Mouse (Mus musculus) forebrain, embryonic 15.5 days (tissue): Measurements from ENCODE around the gene Rnf121. TPM values are rescaled to one million over a fixed set of nuclear protein-coding genes. Genes with fewer than 3 reads are reported as not detected.
A peak's percentile ranks its signal among the peaks of the same experiment; 100 is the strongest.

ENCODE experiments used
- ATAC-seq: fragments of 200-750 bp; cut with Nextera tagmentation; replicated peaks from 2 replicates; pipeline ENCODE4 v1.8.0; 2017; ENCODE audit warnings: mild to moderate bottlenecking, moderate TSS enrichment, moderate library complexity
- H3K27ac ChIP-seq: fragments of 300-500 bp; sonication (generic); replicated peaks from 2 replicates; pipeline ENCODE4 v1.5.1; 2015; ENCODE audit warnings: mild to moderate bottlenecking, inconsistent platforms
- H3K27me3 ChIP-seq: fragments of 300-500 bp; sonication (generic); 2 replicates; pipeline ENCODE4 v1.6.1; 2015; ENCODE audit warnings: inconsistent platforms
- H3K36me3 ChIP-seq: fragments of 300-500 bp; sonication (generic); 2 replicates; pipeline ENCODE4 v1.6.1; 2015; ENCODE audit warnings: mild to moderate bottlenecking, inconsistent platforms
- H3K4me1 ChIP-seq: fragments of 300-500 bp; sonication (generic); 2 replicates; pipeline ENCODE4 v1.6.1; 2015; ENCODE audit warnings: inconsistent platforms
- H3K4me2 ChIP-seq: fragments of 300-500 bp; sonication (generic); replicated peaks from 2 replicates; pipeline ENCODE4 v1.6.1; 2015; ENCODE audit warnings: mild to moderate bottlenecking, inconsistent platforms
- H3K4me3 ChIP-seq: fragments of 300-500 bp; sonication (generic); 2 replicates; pipeline ENCODE4 v1.5.1; 2015; ENCODE audit warnings: mild to moderate bottlenecking, inconsistent platforms
- H3K9ac ChIP-seq: fragments of 300-500 bp; sonication (generic); replicated peaks from 2 replicates; pipeline ENCODE4 v1.6.1; 2015; ENCODE audit warnings: mild to moderate bottlenecking, inconsistent platforms
- H3K9me3 ChIP-seq: fragments of 300-500 bp; sonication (generic); 2 replicates; pipeline ENCODE4 v1.6.1; 2016; ENCODE audit warnings: inconsistent platforms
- WGBS: fragments of 180-500 bp; shearing (Covaris S2); methylation state at CpG from one replicate; pipeline ENCODE4 v1.1.7; 2015; ENCODE audit warnings: mixed read lengths; 5-methylcytosine and 5-hydroxymethylcytosine counted together
- polyA plus RNA-seq: library from polyadenylated mRNA; unstranded; fragments of >200 nt; fragmentation: Nextera tagmentation; extraction: Ambion mirVana; gene quantifications from 2 replicates; pipeline ENCODE4 v1.2.1, GENCODE M21; 2015

The Rnf121 gene
- polyA plus RNA-seq = 32.1 and 33.0 TPM in 2 replicates

- H3K9ac ChIP-seq = peak within 1 kb of the TSS; percentile 78
- H3K27ac ChIP-seq = peak within 1 kb of the TSS; percentile 91
- peak within 1 kb of the TSS; percentile 55 for H3K4me2 ChIP-seq
- H3K4me3 ChIP-seq = peak within 1 kb of the TSS; percentile 67
- H3K9me3 ChIP-seq = no peaks in the 10 kb centered on the region
- H3K36me3 ChIP-seq = 0 out of 2 replicates have a peak, but pooled peaks cover 3% of the 10 kb centered on the region
- peaks cover 40% of the 10 kb centered on the region for H3K4me1 ChIP-seq
- ATAC-seq = peak; percentile 100
- WGBS = under 1% methylated on average over 56 of the region's 56 CpGs
- no peaks in the 10 kb centered on the region for H3K27me3 ChIP-seq
Observed at GRCm38 (mm10) chr7:102065046-102065891, at the start of gene Rnf121, which contains the start of the genes Xndc1 and Xntrpc. Gene Rnf121 (minus strand): TSS chr7:102065469. Gene Xndc1 (plus strand): TSS chr7:102065511. Gene Xntrpc (plus strand): TSS chr7:102065713.

GRCm38 (mm10) chr7:102113151-102113729 lies 48.0 kb upstream of the Rnf121 start:
- Histone ChIP-seq H3K27me3 (no peaks in the 10 kb centered on the region), H3K4me1 (no peaks in the 10 kb centered on the region), H3K9me3 (no peaks in the 10 kb centered on the region), H3K36me3 (peaks cover 4% of the 10 kb centered on the region), H3K9ac (no peak overlapping the region), H3K4me3 (no peak overlapping the region), H3K4me2 (no peak overlapping the region), H3K27ac (no peak overlapping the region)
- WGBS = 87% methylated on average over 45 of the region's 45 CpGs
- no peak for ATAC-seq

DNA sequence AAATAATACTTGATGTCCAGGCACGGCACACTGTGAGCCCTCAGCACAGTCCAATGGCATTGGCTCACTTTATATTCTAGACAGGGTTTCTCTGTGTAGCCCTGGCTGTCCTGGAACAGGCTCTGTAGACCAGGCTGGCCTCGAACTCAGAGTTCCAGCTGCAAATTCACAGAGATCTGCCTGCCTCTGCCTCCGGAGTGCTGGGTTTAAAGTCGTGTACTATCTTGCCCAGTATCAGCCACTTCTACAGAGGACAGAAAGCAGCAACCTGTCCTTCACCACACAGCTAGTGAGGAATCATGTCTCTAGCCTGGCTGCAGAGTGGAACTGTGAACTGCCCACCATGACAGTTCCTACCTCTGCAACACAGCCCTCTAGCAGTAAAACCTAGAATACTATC lies 44.5 kb upstream of the Rnf121 start:
- H3K4me2 ChIP-seq = no peak overlapping the region
- ATAC-seq = no peak
- H3K4me1 ChIP-seq = peaks cover 8% of the 10 kb centered on the region; the same call in 1 of the 2 replicates
- H3K9me3 ChIP-seq = no peaks in the 10 kb centered on the region
- WGBS = 87% methylated on average over 4 of the region's 4 CpGs
- H3K9ac ChIP-seq = no peak overlapping the region
- no peak overlapping the region for H3K27ac ChIP-seq
- no peaks in the 10 kb centered on the region for H3K27me3 ChIP-seq
- no peaks in the 10 kb centered on the region for H3K36me3 ChIP-seq
- H3K4me3 ChIP-seq = no peak overlapping the region

DNA sequence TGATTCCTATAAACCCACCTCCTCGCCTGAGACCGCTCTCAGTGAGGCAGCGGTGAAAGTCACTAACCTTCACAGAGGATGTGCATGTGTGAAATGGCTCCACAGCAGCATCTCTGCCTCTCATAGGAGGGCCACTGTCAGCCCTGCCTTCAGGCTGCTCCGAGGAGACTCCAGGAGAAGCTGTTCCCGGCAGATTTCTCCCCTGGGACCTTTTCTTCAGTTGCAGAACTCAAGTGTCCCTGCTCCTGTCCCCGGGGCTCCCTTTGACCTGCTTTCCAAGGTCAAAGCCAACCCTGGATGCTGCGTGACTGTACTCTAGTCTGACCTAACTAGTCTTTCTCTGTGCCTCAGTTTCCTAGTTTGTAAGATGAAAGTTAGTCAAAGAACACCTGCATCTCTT lies 43.9 kb upstream of the Rnf121 start, which contains the start of gene Art5:
Gene Art5, minus strand, starts transcription at position 319 of the 400 bp plus-strand sequence.
- H3K4me3 ChIP-seq = no peak within 1 kb of the TSS
- no peak within 1 kb of the TSS for H3K9ac ChIP-seq
- H3K27me3 ChIP-seq = no peaks in the 10 kb centered on the region
- WGBS = 86% methylated on average over 7 of the region's 7 CpGs
- no peaks in the 10 kb centered on the region for H3K36me3 ChIP-seq
- H3K4me2 ChIP-seq = no peak within 1 kb of the TSS
- no peak for ATAC-seq
- no peak within 1 kb of the TSS for H3K27ac ChIP-seq
- H3K9me3 ChIP-seq = no peaks in the 10 kb centered on the region
- H3K4me1 ChIP-seq = peaks cover 8% of the 10 kb centered on the region; the same call in 1 of the 2 replicates

GRCm38 (mm10) chr7:102108206-102108605 lies 42.9 kb upstream of the Rnf121 start:
- no peak for ATAC-seq
- H3K9ac ChIP-seq = no peak overlapping the region
- 78% methylated on average over 1 of the region's 1 CpGs for WGBS

GRCm38 (mm10) chr7:102106700-102107141 lies 41.5 kb upstream of the Rnf121 start:
- 24% methylated on average over 23 of the region's 23 CpGs for WGBS
- Histone ChIP-seq H3K27me3 (no peaks in the 10 kb centered on the region), H3K36me3 (no peaks in the 10 kb centered on the region), H3K9me3 (no peaks in the 10 kb centered on the region), H3K4me1 (peaks cover 8% of the 10 kb centered on the region; the same call in 1 of the 2 replicates), H3K27ac (no peak overlapping the region), H3K4me3 (peak overlapping the region; percentile 21), H3K4me2 (peak overlapping the region; percentile 42), H3K9ac (no peak overlapping the region)
- no peak for ATAC-seq

More at GRCm38 (mm10) chr7:102108206-102108605, 42.9 kb upstream of the Rnf121 start:
- Histone ChIP-seq H3K27ac (no peak overlapping the region), H3K4me1 (peaks cover 8% of the 10 kb centered on the region; the same call in 1 of the 2 replicates), H3K27me3 (no peaks in the 10 kb centered on the region), H3K4me3 (no peak overlapping the region), H3K36me3 (no peaks in the 10 kb centered on the region), H3K9me3 (no peaks in the 10 kb centered on the region), H3K4me2 (no peak overlapping the region)

GRCm38 (mm10) chr7:102104126-102104525 lies 38.9 kb upstream of the Rnf121 start:
- Histone ChIP-seq H3K27me3 (0 out of 2 replicates have a peak, but pooled peaks cover 3% of the 10 kb centered on the region), H3K36me3 (no peaks in the 10 kb centered on the region), H3K4me3 (no peak overlapping the region), H3K4me2 (no peak overlapping the region), H3K27ac (no peak overlapping the region), H3K9me3 (no peaks in the 10 kb centered on the region), H3K4me1 (peaks cover 24% of the 10 kb centered on the region), H3K9ac (no peak overlapping the region)
- ATAC-seq = no peak
- 74% methylated on average over 5 of the region's 5 CpGs for WGBS

DNA sequence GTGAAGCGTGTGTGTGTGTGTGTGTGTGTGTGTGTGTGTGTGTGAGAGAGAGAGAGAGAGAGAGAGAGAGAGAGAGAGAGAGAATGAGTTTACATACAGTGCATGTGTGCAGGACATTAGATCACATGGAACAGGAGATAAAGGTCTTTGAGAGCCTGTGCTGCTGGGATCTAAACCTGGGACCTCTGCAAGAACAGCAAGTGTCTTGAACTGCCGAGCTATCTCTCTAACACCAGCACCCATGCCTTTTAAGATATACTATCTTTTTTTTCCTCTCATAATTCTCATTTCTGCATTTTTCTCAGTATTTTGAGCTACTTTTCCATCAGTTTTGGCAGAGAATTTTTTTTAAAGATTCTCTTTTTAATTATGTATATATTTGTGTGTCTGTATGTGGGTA lies 38.3 kb upstream of the Rnf121 start:
- Histone ChIP-seq H3K9me3 (no peaks in the 10 kb centered on the region), H3K27ac (no peak overlapping the region), H3K27me3 (0 out of 2 replicates have a peak, but pooled peaks cover 6% of the 10 kb centered on the region), H3K4me1 (peaks cover 24% of the 10 kb centered on the region), H3K36me3 (no peaks in the 10 kb centered on the region), H3K4me2 (no peak overlapping the region), H3K4me3 (no peak overlapping the region), H3K9ac (no peak overlapping the region)
- no peak for ATAC-seq
- WGBS = 88% methylated on average over 2 of the region's 2 CpGs

DNA sequence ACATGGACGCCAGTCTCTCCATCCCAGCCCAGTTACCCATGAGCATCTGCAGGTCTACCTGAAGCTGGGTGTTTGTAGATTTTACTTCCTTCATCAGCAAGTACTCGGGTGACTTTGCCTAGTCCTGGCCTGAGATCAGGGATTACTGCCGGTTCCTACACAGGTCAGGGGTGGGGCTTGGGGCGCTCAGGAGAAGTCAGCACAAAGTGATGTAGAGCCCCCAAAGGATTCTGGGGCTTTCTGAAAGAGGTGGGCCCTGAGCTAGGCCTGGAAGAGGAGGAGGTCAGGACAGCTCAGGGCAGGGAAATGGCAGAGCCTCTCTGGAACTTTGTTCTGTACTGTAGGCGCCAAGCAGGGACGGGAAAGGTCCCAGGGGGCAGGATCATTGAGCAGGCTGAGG lies 37.4 kb upstream of the Rnf121 start:
- WGBS = 46% methylated on average over 6 of the region's 6 CpGs
- Histone ChIP-seq H3K27me3 (0 out of 2 replicates have a peak, but pooled peaks cover 6% of the 10 kb centered on the region), H3K4me3 (no peak overlapping the region), H3K9me3 (no peaks in the 10 kb centered on the region), H3K36me3 (no peaks in the 10 kb centered on the region), H3K27ac (no peak overlapping the region), H3K4me1 (peaks cover 24% of the 10 kb centered on the region), H3K4me2 (no peak overlapping the region), H3K9ac (no peak overlapping the region)
- ATAC-seq = no peak

DNA sequence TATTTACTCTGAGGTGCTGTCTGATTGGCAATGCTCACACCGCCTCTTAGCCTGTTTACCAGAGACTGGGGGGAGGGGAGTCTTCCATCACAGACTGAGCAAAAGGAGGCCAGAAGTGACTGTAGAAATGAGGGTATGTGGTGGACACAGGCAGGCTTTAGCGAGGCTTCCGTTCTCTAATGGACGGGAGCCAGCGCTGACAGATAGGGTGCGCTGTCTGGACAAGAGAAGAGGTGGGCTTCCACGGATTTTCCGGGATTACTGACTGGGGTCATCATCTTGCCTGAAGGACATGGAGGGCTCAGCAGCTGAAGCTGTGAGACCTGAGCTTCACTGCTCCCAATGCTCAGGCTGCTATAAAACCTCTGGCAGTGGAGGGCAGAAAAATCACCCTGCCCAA lies 37.0 kb upstream of the Rnf121 start:
- Histone ChIP-seq H3K4me1 (peaks cover 23% of the 10 kb centered on the region), H3K27ac (no peak overlapping the region), H3K4me3 (no peak overlapping the region), H3K9ac (no peak overlapping the region), H3K9me3 (no peaks in the 10 kb centered on the region), H3K36me3 (no peaks in the 10 kb centered on the region), H3K27me3 (0 out of 2 replicates have a peak, but pooled peaks cover 6% of the 10 kb centered on the region), H3K4me2 (no peak overlapping the region)
- 54% methylated on average over 8 of the region's 8 CpGs for WGBS
- ATAC-seq = no peak

GRCm38 (mm10) chr7:102101487-102101886 lies 36.2 kb upstream of the Rnf121 start, which contains the start of gene Art1:
Gene Art1 (plus strand): TSS chr7:102101743.
- ATAC-seq = no peak
- Histone ChIP-seq H3K4me3 (no peak within 1 kb of the TSS), H3K4me2 (no peak within 1 kb of the TSS), H3K36me3 (no peaks in the 10 kb centered on the region), H3K27ac (no peak within 1 kb of the TSS), H3K27me3 (0 out of 2 replicates have a peak, but pooled peaks cover 6% of the 10 kb centered on the region), H3K9ac (no peak within 1 kb of the TSS), H3K4me1 (peaks cover 15% of the 10 kb centered on the region), H3K9me3 (no peaks in the 10 kb centered on the region)
- 46% methylated on average over 5 of the region's 5 CpGs for WGBS

- Histone ChIP-seq H3K4me3 (no peak overlapping the region), H3K4me1 (peaks cover 15% of the 10 kb centered on the region), H3K9me3 (no peaks in the 10 kb centered on the region), H3K36me3 (no peaks in the 10 kb centered on the region), H3K27me3 (0 out of 2 replicates have a peak, but pooled peaks cover 6% of the 10 kb centered on the region), H3K27ac (no peak overlapping the region), H3K9ac (no peak overlapping the region), H3K4me2 (no peak overlapping the region)
- ATAC-seq = no peak
- WGBS = 62% methylated on average over 5 of the region's 5 CpGs
Observed at GRCm38 (mm10) chr7:102100868-102101267, 35.6 kb upstream of the Rnf121 start.
